Mouse (Mus musculus) stomach, embryonic 16.5 days (tissue): ENCODE results near the gene Eci2. TPM values are rescaled to one million over a fixed set of nuclear protein-coding genes. Genes with fewer than 3 reads are reported as not detected.
A peak's percentile ranks its signal among the peaks of the same experiment; 100 is the strongest.
"Not testable (repeated sequence)": the region's sequence is repeated elsewhere in the genome, so short reads cannot be mapped to it uniquely, and the experiment has no call there.

Source experiments
- ATAC-seq: fragments of 200-750 bp; cut with Nextera tagmentation; 2 replicates; pipeline ENCODE4 v1.8.0; 2017; ENCODE audit warnings: moderate number of reproducible peaks, moderate TSS enrichment; ENCODE audit not compliant: insufficient read depth, low FRiP score
- H3K27ac ChIP-seq: fragments of 300-500 bp; sonication (generic); 2 replicates; pipeline ENCODE4 v1.5.1; 2014; ENCODE audit warnings: low read length
- H3K27me3 ChIP-seq: fragments of 300-500 bp; sonication (generic); 2 replicates; pipeline ENCODE4 v1.6.1; 2014; ENCODE audit warnings: low read length, control low read depth, mixed read lengths; ENCODE audit not compliant: control insufficient read depth, insufficient read depth
- H3K36me3 ChIP-seq: fragments of 300-500 bp; sonication (generic); 2 replicates; pipeline ENCODE4 v1.6.1; 2014; ENCODE audit warnings: low read length; ENCODE audit not compliant: control insufficient read depth, insufficient read depth
- H3K4me1 ChIP-seq: fragments of 300-500 bp; sonication (generic); 2 replicates; pipeline ENCODE4 v1.6.1; 2014; ENCODE audit warnings: low read length, control low read depth, mixed read lengths; ENCODE audit not compliant: control insufficient read depth, insufficient read depth
- H3K4me2 ChIP-seq: fragments of 300-500 bp; sonication (generic); 2 replicates; pipeline ENCODE4 v1.6.1; 2014; ENCODE audit warnings: low read depth, low read length, mixed read lengths
- H3K4me3 ChIP-seq: fragments of 300-500 bp; sonication (generic); replicated peaks from 2 replicates; pipeline ENCODE4 v1.5.1; 2014; ENCODE audit warnings: mild to moderate bottlenecking, low read length
- H3K9ac ChIP-seq: fragments of 300-500 bp; sonication (generic); 2 replicates; pipeline ENCODE4 v1.6.1; 2014; ENCODE audit warnings: low read length
- H3K9me3 ChIP-seq: fragments of 300-500 bp; sonication (generic); replicated peaks from 2 replicates; pipeline ENCODE4 v1.6.1; 2016; ENCODE audit warnings: low read length, control low read depth; ENCODE audit not compliant: control insufficient read depth
- WGBS: fragments of 180-500 bp; shearing (Covaris S2); extraction: QIAGEN DNeasy Blood & Tissue Kit; methylation state at CpG from one replicate; pipeline ENCODE4 v1.1.7; 2014; 5-methylcytosine and 5-hydroxymethylcytosine counted together
- polyA plus RNA-seq: library from polyadenylated mRNA; unstranded; fragments of >200 nt; fragmentation: Nextera tagmentation; extraction: Ambion mirVana; gene quantifications from 2 replicates; pipeline ENCODE4 v1.2.1, GENCODE M21; 2015

Eci2 gene
- polyA plus RNA-seq, 1 experiment from 2014 or later = 139 TPM

DNA sequence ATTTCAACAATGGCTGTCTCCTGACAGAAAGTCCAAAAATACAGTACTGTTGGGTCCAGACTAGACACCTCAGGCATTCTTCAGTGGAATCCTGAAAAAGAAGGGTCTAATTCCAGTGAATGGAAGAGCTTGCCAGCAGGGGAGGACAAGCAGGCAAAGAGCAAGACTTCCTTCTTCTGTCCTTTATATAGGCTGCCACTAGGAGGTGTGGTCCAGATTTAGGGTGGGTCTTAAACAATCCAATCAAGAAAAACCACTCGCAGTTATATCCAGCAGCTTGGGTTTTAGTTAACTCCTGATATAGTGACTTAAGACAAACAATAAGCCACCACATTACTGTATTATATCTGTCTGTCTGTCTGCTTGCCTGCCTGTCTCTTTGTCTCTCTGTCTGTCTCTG lies 53.1 kb downstream of the Eci2 start:
- no peaks in the 10 kb centered on the region for H3K4me1 ChIP-seq
- WGBS = 35% methylated on average over 1 of the region's 1 CpGs
- ATAC-seq = no peak
- peaks cover 12% of the 10 kb centered on the region for H3K36me3 ChIP-seq
- H3K27me3 ChIP-seq = no peaks in the 10 kb centered on the region
- no peak overlapping the region for H3K27ac ChIP-seq
- H3K9me3 ChIP-seq = no peaks in the 10 kb centered on the region
- H3K9ac ChIP-seq = no peak overlapping the region
- H3K4me2 ChIP-seq = no peak overlapping the region
- no peak overlapping the region for H3K4me3 ChIP-seq

DNA sequence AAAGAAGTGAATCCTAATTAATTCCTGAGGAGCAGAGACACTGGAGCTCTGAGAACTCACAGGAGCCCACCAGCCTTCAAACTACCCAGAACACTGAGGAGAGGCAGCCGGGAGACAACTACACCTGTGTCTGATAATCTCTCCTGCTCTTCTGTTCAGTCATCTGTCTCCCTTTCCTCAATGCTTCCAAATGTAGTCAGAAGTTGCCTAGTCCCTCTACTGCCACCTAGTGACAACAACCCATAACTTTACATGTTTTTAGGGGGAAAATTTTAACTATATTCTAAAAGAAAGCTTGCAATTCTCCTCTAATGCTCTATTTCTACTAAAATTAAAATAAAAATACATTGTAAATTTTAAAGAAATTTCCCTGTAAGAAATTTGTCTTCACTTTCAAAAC lies 53.7 kb downstream of the Eci2 start:
- Histone ChIP-seq H3K4me1 (no peaks in the 10 kb centered on the region), H3K27me3 (no peaks in the 10 kb centered on the region), H3K4me2 (no peak overlapping the region), H3K27ac (no peak overlapping the region), H3K9ac (no peak overlapping the region), H3K36me3 (peaks cover 9% of the 10 kb centered on the region), H3K9me3 (no peaks in the 10 kb centered on the region), H3K4me3 (no peak overlapping the region)
- WGBS = 39% methylated on average over 1 of the region's 1 CpGs
- no peak for ATAC-seq

DNA sequence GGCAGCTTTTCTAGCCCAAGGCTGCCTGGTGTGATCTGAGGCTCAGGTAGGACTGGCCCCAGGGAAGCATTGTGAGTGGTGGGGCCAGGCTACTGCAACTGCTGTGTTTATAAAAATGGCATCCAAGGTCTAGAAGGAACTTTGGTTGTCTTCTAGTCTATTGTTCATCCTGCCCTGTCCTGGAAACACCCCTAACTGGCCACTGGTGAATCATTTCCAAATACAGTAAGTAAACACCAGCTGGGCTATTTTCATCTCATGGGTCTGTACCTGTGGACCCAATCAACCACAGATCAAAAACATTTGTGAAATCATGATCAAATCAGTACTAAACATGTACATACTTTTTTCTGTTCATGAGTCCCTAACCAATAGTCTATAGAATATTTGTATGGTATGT lies 54.4 kb downstream of the Eci2 start:
- H3K4me3 ChIP-seq, ATAC-seq, H3K9me3 ChIP-seq, H3K4me1 ChIP-seq, H3K36me3 ChIP-seq, H3K9ac ChIP-seq, H3K27me3 ChIP-seq, H3K4me2 ChIP-seq, H3K27ac ChIP-seq: not testable (repeated sequence)

DNA sequence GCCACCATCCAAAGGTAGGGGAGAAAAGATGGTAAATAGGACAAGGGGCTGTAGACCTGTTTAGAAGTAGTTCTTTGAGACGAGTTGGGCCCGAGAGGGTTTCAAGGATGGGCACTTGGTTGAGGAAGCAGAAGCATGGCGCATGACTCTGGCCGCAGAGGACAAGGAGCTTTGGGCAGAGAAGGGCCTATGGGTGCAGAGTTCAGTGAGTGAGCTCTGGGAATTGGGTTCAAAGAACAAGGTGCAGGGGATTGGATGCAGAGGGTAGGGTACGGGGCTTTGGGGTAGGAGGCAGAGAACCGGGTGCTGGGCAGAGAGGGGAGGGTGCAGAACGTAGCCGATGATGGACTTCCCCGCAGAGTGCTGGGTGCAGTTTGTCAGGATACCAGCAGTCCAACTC lies 61.2 kb downstream of the Eci2 start:
- not testable (repeated sequence) for H3K4me1 ChIP-seq, H3K9ac ChIP-seq, H3K9me3 ChIP-seq, H3K27ac ChIP-seq, H3K4me3 ChIP-seq, H3K36me3 ChIP-seq, H3K4me2 ChIP-seq, H3K27me3 ChIP-seq, ATAC-seq
- 73% methylated on average over 9 of the region's 9 CpGs for WGBS

DNA sequence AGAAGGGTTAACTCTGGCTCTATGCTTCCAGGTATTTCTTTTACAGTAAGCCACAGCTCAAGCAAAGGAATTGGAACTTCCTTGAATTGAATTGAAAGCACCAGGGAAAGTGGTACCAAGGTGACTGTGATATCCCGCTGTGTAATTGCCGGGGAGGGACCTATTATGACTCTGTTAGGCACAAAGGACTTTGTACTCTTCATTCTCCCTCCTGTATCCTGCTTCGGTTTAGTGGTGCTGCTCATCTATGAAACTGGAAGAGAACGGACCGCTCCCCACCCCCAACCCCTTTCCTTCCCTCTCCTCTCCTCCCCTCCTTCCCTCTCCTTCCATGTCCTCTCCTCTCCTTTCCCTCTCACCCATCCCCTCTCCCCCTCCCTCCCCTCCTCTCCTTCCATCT lies 62.0 kb downstream of the Eci2 start:
- peak; percentile 45; the same call in 1 of the 2 replicates for ATAC-seq
- WGBS = 19% methylated on average over 5 of the region's 5 CpGs
- Histone ChIP-seq H3K27ac (no peak overlapping the region), H3K36me3 (no peaks in the 10 kb centered on the region), H3K27me3 (no peaks in the 10 kb centered on the region), H3K9ac (no peak overlapping the region), H3K9me3 (no peaks in the 10 kb centered on the region), H3K4me1 (no peaks in the 10 kb centered on the region), H3K4me3 (peak overlapping the region; percentile 58; the same call in 1 of the 2 replicates), H3K4me2 (peak overlapping the region; percentile 83)

DNA sequence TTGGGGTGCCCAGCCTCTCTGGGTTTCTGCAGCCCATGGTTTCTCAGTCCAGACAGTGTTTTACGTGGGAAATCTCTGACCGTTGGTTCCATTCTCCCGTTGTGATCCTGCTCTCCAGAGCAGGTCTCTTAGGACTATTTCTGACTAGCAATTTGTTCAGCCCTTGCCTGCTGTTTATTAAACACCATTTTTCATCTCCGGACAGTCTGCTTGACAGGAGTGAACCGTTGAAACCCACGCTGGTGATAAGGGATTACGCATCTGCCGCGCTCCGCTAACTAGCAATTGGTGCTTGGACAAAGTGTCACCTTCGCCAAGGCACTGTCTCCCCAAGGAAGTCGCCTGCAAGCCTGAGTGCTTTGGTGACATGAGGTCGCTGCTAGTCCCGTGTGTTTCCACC lies 62.5 kb downstream of the Eci2 start:
- Histone ChIP-seq H3K9ac (0 out of 2 replicates have a peak overlapping the region, but pooled peaks have one; percentile 2), H3K9me3 (no peaks in the 10 kb centered on the region), H3K4me1 (no peaks in the 10 kb centered on the region), H3K27ac (no peak overlapping the region), H3K4me2 (peak overlapping the region; percentile 83), H3K4me3 (peak overlapping the region; percentile 58), H3K36me3 (no peaks in the 10 kb centered on the region), H3K27me3 (no peaks in the 10 kb centered on the region)
- WGBS = 4% methylated on average over 14 of the region's 14 CpGs
- no peak for ATAC-seq

DNA sequence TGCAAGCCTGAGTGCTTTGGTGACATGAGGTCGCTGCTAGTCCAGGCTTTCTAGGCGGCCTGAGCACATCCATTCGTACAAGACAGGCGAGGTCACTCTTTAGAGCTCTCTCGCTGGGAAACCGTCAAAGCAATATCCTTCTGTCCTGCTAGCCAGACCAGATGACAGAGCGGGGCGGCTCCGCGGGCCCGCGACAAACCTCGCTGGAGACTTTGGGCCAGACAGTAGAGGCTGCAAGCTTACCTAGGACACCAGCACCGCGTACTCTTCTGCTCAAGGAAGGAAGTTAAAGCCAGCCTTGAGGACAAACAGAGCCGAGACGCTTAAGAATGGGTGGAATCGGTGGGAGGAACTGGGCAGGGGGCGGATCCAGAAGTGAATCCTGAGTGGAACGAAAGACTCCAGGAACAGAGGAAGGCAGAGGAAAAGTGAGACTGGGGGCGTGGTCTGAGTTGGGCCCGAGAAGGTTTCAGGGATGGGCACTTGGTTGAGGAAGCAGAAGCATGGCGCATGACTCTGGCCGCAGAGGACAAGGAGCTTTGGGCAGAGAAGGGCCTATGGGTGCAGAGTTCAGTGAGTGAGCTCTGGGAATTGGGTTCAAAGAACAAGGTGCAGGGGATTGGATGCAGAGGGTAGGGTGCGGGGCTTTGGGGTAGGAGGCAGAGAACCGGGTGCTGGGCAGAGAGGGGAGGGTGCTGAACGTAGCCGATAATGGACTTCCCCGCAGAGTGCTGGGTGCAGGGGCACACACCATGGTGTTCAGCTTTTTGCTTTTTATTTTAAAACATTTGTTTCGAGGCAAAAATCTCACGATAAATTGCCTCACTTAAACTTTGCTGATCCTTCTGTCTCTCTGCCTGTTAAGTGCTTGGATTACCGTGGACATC lies 63.1 kb downstream of the Eci2 start, which contains the start of gene Eci3:
Eci3 (minus strand) TSS at position 300 of the 887 bp plus-strand sequence.
- H3K27me3 ChIP-seq = no peaks in the 10 kb centered on the region
- 3% methylated on average over 32 of the region's 32 CpGs for WGBS
- peak within 1 kb of the TSS; percentile 83 for H3K4me2 ChIP-seq
- peak within 1 kb of the TSS; percentile 78 for H3K9ac ChIP-seq
- ATAC-seq = peak; percentile 82
- H3K36me3 ChIP-seq = no peaks in the 10 kb centered on the region
- no peaks in the 10 kb centered on the region for H3K4me1 ChIP-seq
- no peak within 1 kb of the TSS for H3K27ac ChIP-seq
- H3K4me3 ChIP-seq = peak within 1 kb of the TSS; percentile 58
- no peaks in the 10 kb centered on the region for H3K9me3 ChIP-seq

DNA sequence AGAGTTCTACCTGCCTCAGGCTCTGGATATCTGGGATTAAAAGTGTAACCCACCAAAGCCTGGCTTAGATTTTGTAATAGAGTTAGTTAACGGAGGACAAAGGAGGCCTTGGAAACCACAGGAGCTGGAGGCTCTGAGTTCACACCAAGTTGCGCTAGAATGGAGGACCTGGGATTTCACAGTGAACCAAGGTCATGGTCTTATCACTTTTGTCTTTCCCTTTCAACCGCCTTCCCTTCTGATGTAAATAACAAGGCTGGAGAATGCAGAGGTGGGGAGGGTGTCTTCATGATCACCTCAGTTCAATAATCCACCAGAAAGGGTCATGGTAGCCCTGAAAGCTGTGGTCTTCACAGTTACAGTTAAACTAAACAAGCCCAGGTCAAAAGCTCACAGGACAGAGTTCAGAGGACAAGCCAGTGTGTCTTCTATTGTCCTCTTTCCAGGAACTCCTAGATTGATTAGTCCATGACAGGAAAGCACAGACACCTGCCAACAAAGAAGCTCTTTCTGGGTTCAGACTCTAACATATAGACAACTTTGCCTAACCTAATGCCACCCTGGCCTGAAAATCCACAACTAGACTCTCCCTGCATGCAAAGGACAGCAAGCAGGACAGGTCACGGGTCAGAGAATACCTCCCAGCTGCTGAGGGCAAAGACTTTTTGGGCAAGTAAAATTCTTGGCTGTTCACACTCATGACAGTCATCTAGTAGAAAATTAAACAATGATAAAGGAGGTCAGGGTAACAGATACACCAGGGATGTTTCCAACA lies 65.7 kb downstream of the Eci2 start:
- 81% methylated on average over 4 of the region's 4 CpGs for WGBS
- ATAC-seq = no peak
- H3K36me3 ChIP-seq = no peaks in the 10 kb centered on the region

DNA sequence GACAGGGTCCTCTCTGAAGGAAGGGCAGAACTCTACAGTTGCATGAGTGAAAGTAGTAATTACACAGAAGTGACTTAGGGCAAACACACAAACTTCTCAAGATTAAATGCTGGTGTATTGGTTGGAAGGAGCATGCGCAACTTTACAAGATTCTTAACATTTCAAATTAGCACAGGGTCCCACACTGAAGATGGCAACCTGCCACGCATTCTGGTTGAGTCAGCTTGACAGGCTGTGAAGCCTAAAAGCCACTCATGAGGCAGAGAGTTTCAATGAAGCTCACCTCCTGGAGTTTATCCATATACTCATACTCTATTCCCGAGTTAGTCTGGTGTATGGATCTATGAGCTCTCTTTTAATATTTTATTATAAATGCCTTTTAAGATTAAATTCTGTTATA lies 68.7 kb downstream of the Eci2 start:
- not testable (repeated sequence) for H3K27me3 ChIP-seq, ATAC-seq
- WGBS = 89% methylated on average over 3 of the region's 3 CpGs

More for the DNA sequence above, 65.7 kb downstream of the Eci2 start:
- H3K4me1 ChIP-seq = no peaks in the 10 kb centered on the region
- H3K27ac ChIP-seq = no peak overlapping the region
- H3K9ac ChIP-seq = no peak overlapping the region
- H3K4me2 ChIP-seq = no peak overlapping the region
- no peaks in the 10 kb centered on the region for H3K27me3 ChIP-seq
- H3K9me3 ChIP-seq = no peaks in the 10 kb centered on the region
- H3K4me3 ChIP-seq = no peak overlapping the region

More for the DNA sequence above, 68.7 kb downstream of the Eci2 start:
- not testable (repeated sequence) for H3K4me2 ChIP-seq, H3K27ac ChIP-seq, H3K9me3 ChIP-seq, H3K4me1 ChIP-seq, H3K9ac ChIP-seq, H3K4me3 ChIP-seq, H3K36me3 ChIP-seq
